ENCODE assay signal across 7 mouse cellular contexts in genomic region chr6:124483831-124484230, GRCm38 (mm10). TPM values are rescaled to one million over a fixed set of nuclear protein-coding genes. Genes with fewer than 3 reads are reported as not detected.
DNase-seq lines count a peak whose midpoint lies in the region; TF ChIP-seq lines count a peak whose summit lies in the region.
"Not testable (repeated sequence)": the region's sequence is repeated elsewhere in the genome, so short reads cannot be mapped to it uniquely, and the experiment has no call there.
"Had no signal": no experiment of that assay in that cellular context is flagged by ENCODE, and none has a peak within 500 bp of the region (broad histone marks: within the 10 kb centered on the region; RNA-seq: fewer than 3 reads in every experiment).

No protein-coding gene starts in this region.

- H3K4me2 ChIP-seq in myocyte (ENCODE audit: low read depth): peak overlapping the region; percentile 90

- peak; percentile 85 for DNase-seq in 3T3-L1 (ENCODE audit: low read depth, low spot score)
- peak; percentile 36 for DNase-seq in 416B (ENCODE audit: low read depth)
- peak; percentile 60 for DNase-seq in NIH3T3 (ENCODE audit: low read depth)

- not testable (repeated sequence) for H3K79me2 ChIP-seq in myocyte (ENCODE audit: control insufficient read depth, insufficient read depth)

- not testable (repeated sequence) for H3K36me3 ChIP-seq in myocyte (ENCODE audit: control insufficient read depth, insufficient read depth)

- not testable (repeated sequence) for H3K4me3 ChIP-seq in myocyte

- H3K27me3 ChIP-seq in myocyte (ENCODE audit: control insufficient read depth, insufficient read depth, insufficient read length): not testable (repeated sequence)

- not testable (repeated sequence) for TF ChIP-seq POLR2A in myocyte (IDR thresholded peaks at IDR 0.05; ENCODE audit: insufficient read length, low read depth)

- not testable (repeated sequence) for H3ac ChIP-seq in myocyte (ENCODE audit: control insufficient read depth, insufficient read length)

RNA-seq across cellular contexts. Expression of gene C1rl, which starts 9.1 kb away (rescaled TPM):
- polyA plus RNA-seq in myocyte (2012; fragmentation: generic; extraction: Trizol): 1.2 TPM
- polyA plus RNA-seq: activated CD4-positive, CD25-positive, alpha-beta regulatory T cell, adult 4 months; CD4-positive, CD25-positive, alpha-beta regulatory T cell, adult 4 months had no signal

RNA-seq across cellular contexts. Expression of gene Clstn3, which starts 19.2 kb away (rescaled TPM):
- 2.2 TPM for polyA plus RNA-seq in myocyte (2012; fragmentation: generic; extraction: Trizol)
- polyA plus RNA-seq: activated CD4-positive, CD25-positive, alpha-beta regulatory T cell, adult 4 months had no signal

RNA-seq across cellular contexts. Expression of gene C1ra, which starts 28.4 kb away (rescaled TPM):
- polyA plus RNA-seq in myocyte (2012; fragmentation: generic; extraction: Trizol): 1.9 TPM
- polyA plus RNA-seq: G1E had no signal

RNA-seq across cellular contexts. Expression of gene C1s1, which starts 58.3 kb away (rescaled TPM):
- 0.24 TPM for polyA plus RNA-seq in myocyte (2012; fragmentation: generic; extraction: Trizol)
- polyA plus RNA-seq: activated CD4-positive, CD25-positive, alpha-beta regulatory T cell, adult 4 months; CD4-positive, CD25-positive, alpha-beta regulatory T cell, adult 4 months; G1E had no signal
